Mouse (Mus musculus) small intestine, adult 2 months (tissue): ENCODE data around the gene Atp8b2.

Experiments used
- CTCF ChIP-seq: fragments of 200-500 bp; IDR thresholded peaks from 2 replicates; pipeline ENCODE4 v1.5.1; 2012; ENCODE audit warnings: low read depth, mild to moderate bottlenecking, control low read depth, inconsistent platforms, low read length, moderate library complexity, mixed read lengths; ENCODE audit not compliant: insufficient replicate concordance, insufficient read length; ENCODE audit errors: extremely low read depth
- POLR2A ChIP-seq: fragments of 200-500 bp; IDR thresholded peaks from 2 replicates; pipeline ENCODE4 v1.6.1; 2012; ENCODE audit warnings: low read depth, mild to moderate bottlenecking, control low read depth, inconsistent platforms, low read length, moderate library complexity

- TF ChIP-seq POLR2A: peak; percentile 79
- TF ChIP-seq CTCF: no peak
Measured at GRCm38 (mm10) chr3:89998612-89999054, 35.3 kb upstream of the Atp8b2 start, which contains the start of gene Hax1.
